In genomic region chr1:169655256-169655655, GRCm38 (mm10) we compare ENCODE assay signal across 8 mouse cellular contexts. TPM values are rescaled to one million over a fixed set of nuclear protein-coding genes. Genes with fewer than 3 reads are reported as not detected.
DNase-seq lines count a peak whose midpoint lies in the region; ATAC-seq and TF ChIP-seq lines count a peak whose summit lies in the region.

TSS of gene Rgs5 (plus strand) at chr1:169655501.

- WGBS in embryonic facial prominence, embryonic 11.5 days: 19% methylated on average over 8 of the region's 8 CpGs
- WGBS in intestine, postnatal 0 days: 7% methylated on average over 8 of the region's 8 CpGs
- WGBS in limb, embryonic 14.5 days: 1% methylated on average over 8 of the region's 8 CpGs

- no peak within 1 kb of the TSS; the same call in 1 of the 2 replicates for H3K9ac ChIP-seq in embryonic facial prominence, embryonic 11.5 days (replicated peaks; ENCODE audit: low read length)
- H3K9ac ChIP-seq in intestine, postnatal 0 days (ENCODE audit: low read depth, low read length): 0 out of 2 replicates have a peak within 1 kb of the TSS, but pooled peaks have one; percentile 27
- peak within 1 kb of the TSS; percentile 31; the same call in 1 of the 2 replicates for H3K9ac ChIP-seq in limb, embryonic 14.5 days (ENCODE audit: low read depth, low read length, severe bottlenecking)

- DNase-seq in R1 (ENCODE audit: low read depth, low spot score): peak; percentile 4
- peak; percentile 70 for DNase-seq in embryonic facial prominence, embryonic 11.5 days (ENCODE audit: low spot score)
- peak; percentile 39 to 68 for DNase-seq in heart, adult 18-20 months
- DNase-seq in limb, embryonic 14.5 days (ENCODE audit: low spot score): peak; percentile 11
- peak; percentile 22 for DNase-seq in neural tube, embryonic 10.5 days (ENCODE audit: extremely low spot score, low spot score)
- DNase-seq in testis, postnatal 10 days (ENCODE audit: low spot score): no peak
- no peak for DNase-seq in ovary, postnatal 14 days (ENCODE audit: low spot score)

- no peak for TF ChIP-seq POLR2A in limb, embryonic 14.5 days (IDR thresholded peaks at IDR 0.05; ENCODE audit: borderline replicate concordance, extremely low read depth, insufficient read depth, insufficient read length)

- H3K4me3 ChIP-seq in embryonic facial prominence, embryonic 11.5 days (ENCODE audit: low read depth, low read length): no peak within 1 kb of the TSS
- H3K4me3 ChIP-seq in intestine, postnatal 0 days (ENCODE audit: low read depth, low read length): peak within 1 kb of the TSS; percentile 26
- no peak within 1 kb of the TSS; the same call in 1 of the 2 replicates for H3K4me3 ChIP-seq in limb, embryonic 14.5 days (replicated peaks; ENCODE audit: low read length)

- H3K9me3 ChIP-seq in embryonic facial prominence, embryonic 11.5 days (replicated peaks; ENCODE audit: control insufficient read depth, low read length): no peaks in the 10 kb centered on the region
- no peaks in the 10 kb centered on the region for H3K9me3 ChIP-seq in intestine, postnatal 0 days (ENCODE audit: control insufficient read depth)
- no peaks in the 10 kb centered on the region for H3K9me3 ChIP-seq in limb, embryonic 14.5 days (ENCODE audit: control insufficient read depth, low read length)

- H3K4me1 ChIP-seq in embryonic facial prominence, embryonic 11.5 days (ENCODE audit: control insufficient read depth, insufficient read depth, low read length): no peaks in the 10 kb centered on the region; the same call in 1 of the 2 replicates
- no peaks in the 10 kb centered on the region; the same call in 1 of the 2 replicates for H3K4me1 ChIP-seq in intestine, postnatal 0 days (replicated peaks; ENCODE audit: control insufficient read depth, insufficient read depth, low read length)
- no peaks in the 10 kb centered on the region for H3K4me1 ChIP-seq in limb, embryonic 14.5 days (ENCODE audit: control insufficient read depth, insufficient read depth, low read length)

- H3K4me2 ChIP-seq in embryonic facial prominence, embryonic 11.5 days (ENCODE audit: low read depth, low read length): peak within 1 kb of the TSS; percentile 22; the same call in 1 of the 2 replicates
- H3K4me2 ChIP-seq in intestine, postnatal 0 days (replicated peaks; ENCODE audit: low read depth): peak within 1 kb of the TSS; percentile 52
- peak within 1 kb of the TSS; percentile 36 for H3K4me2 ChIP-seq in limb, embryonic 14.5 days (replicated peaks; ENCODE audit: low read depth, low read length, severe bottlenecking)

- TF ChIP-seq CTCF in intestine, postnatal 0 days (IDR thresholded peaks at IDR 0.05; ENCODE audit: low read depth): no peak

- H3K27me3 ChIP-seq in embryonic facial prominence, embryonic 11.5 days (ENCODE audit: control insufficient read depth, insufficient read depth, low read length): no peaks in the 10 kb centered on the region
- no peaks in the 10 kb centered on the region for H3K27me3 ChIP-seq in intestine, postnatal 0 days (replicated peaks; ENCODE audit: control insufficient read depth, insufficient read depth, low read length)
- H3K27me3 ChIP-seq in limb, embryonic 14.5 days (ENCODE audit: control insufficient read depth, insufficient read depth, low read length): no peaks in the 10 kb centered on the region

- ATAC-seq in embryonic facial prominence, embryonic 11.5 days (replicated peaks; ENCODE audit: insufficient number of reproducible peaks, low FRiP score, low TSS enrichment, low read depth): 0 out of 2 replicates have a peak, but pooled peaks have one; percentile 54
- no peak for ATAC-seq in intestine, postnatal 0 days
- 0 out of 2 replicates have a peak, but pooled peaks have one; percentile 53 for ATAC-seq in limb, embryonic 14.5 days (ENCODE audit: low FRiP score, low read depth)

- H3K27ac ChIP-seq in embryonic facial prominence, embryonic 11.5 days (replicated peaks; ENCODE audit: low read depth, low read length): no peak within 1 kb of the TSS
- H3K27ac ChIP-seq in intestine, postnatal 0 days (ENCODE audit: low read depth, low read length): no peak within 1 kb of the TSS
- no peak within 1 kb of the TSS for H3K27ac ChIP-seq in limb, embryonic 14.5 days (replicated peaks; ENCODE audit: low read depth, low read length)

- no peaks in the 10 kb centered on the region for H3K36me3 ChIP-seq in embryonic facial prominence, embryonic 11.5 days (replicated peaks; ENCODE audit: control insufficient read depth, insufficient read depth, low read depth, low read length)
- H3K36me3 ChIP-seq in intestine, postnatal 0 days (ENCODE audit: control insufficient read depth, insufficient read depth): no peaks in the 10 kb centered on the region
- no peaks in the 10 kb centered on the region for H3K36me3 ChIP-seq in limb, embryonic 14.5 days (ENCODE audit: control insufficient read depth, insufficient read depth, low read length)

RNA-seq across cellular contexts. Expression of gene Rgs5, which starts in this region (rescaled TPM):
- 2.5 and 2.7 TPM in 2 replicates for polyA plus RNA-seq in embryonic facial prominence, embryonic 11.5 days (2014; fragmentation: Nextera tagmentation; extraction: Ambion mirVana)
- total RNA-seq in heart, adult 18-20 months (2021): 100 to 1,000 TPM; 266 to 304 TPM
- 21.1 and 23.7 TPM in 2 replicates for polyA plus RNA-seq in intestine, postnatal 0 days (2015; fragmentation: Nextera tagmentation; extraction: Ambion mirVana)
- 9.2 and 10.3 TPM in 2 replicates for polyA plus RNA-seq in limb, embryonic 14.5 days (2012; rRNA removed)
- polyA plus RNA-seq in limb, embryonic 14.5 days (2014; fragmentation: Nextera tagmentation; extraction: Ambion mirVana): 5.7 and 6.5 TPM in 2 replicates

Comparison
In these comparisons a context has a peak if more than half of its experiments do, and no peak if none do; other contexts are left out.
1. DNase-seq: peak in R1 (single experiment), embryonic facial prominence, embryonic 11.5 days (single experiment), heart, adult 18-20 months (2 of 2), limb, embryonic 14.5 days (single experiment) and neural tube, embryonic 10.5 days (single experiment); none in testis, postnatal 10 days (single experiment) and ovary, postnatal 14 days (single experiment).
2. Peak in every context shown above with its lines, with median percentiles within 50 percentile points of each other: H3K4me2 ChIP-seq.